Mouse (Mus musculus) adrenal gland (tissue): Measurements from ENCODE around the gene Gm5861.
"Not testable (repeated sequence)": the region's sequence is repeated elsewhere in the genome, so short reads cannot be mapped to it uniquely, and the experiment has no call there.

Experiments used
- intact Hi-C: fragments of 180-260 bp; cut with DNase I; formaldehyde crosslinking; loops from one replicate; pipeline ENCODE4 v1.15.1; 2025
- long read RNA-seq, 2 experiments: library from polyadenylated mRNA; unstranded; transcript quantifications; one replicate each; pipeline ENCODE4 v2.0.0; 2020; ENCODE audit warnings: borderline replicate concordance in 1 of 2; ENCODE audit not compliant: insufficient replicate concordance in 1 of 2

Gene Gm5861
- long read RNA-seq, experiment 1: 0 reads
- long read RNA-seq, experiment 2: 0 reads

DNA sequence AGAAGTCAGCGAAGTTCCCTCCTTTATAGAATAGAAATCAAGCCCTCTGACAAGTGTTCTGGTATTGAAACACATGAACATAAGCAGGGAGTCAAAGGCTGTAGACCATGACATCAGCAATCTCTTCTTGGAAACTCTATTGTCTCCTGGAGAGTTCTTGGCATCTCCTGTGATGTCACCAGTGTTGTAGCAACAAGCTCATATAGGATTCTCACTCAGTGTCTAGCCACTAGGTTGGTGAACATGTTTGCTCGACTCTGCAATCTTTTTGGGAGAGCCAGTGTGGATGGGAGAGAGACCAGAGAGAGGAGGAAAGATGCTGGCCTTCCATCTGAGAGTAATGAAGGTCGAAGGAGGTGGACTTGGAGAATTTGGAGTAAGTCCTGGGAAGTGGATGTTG, at the start of gene Gm5861:
TSS of gene Gm5861 (plus strand) at position 301 of the 400 bp plus-strand sequence.
- intact Hi-C loops: not testable (repeated sequence)

DNA sequence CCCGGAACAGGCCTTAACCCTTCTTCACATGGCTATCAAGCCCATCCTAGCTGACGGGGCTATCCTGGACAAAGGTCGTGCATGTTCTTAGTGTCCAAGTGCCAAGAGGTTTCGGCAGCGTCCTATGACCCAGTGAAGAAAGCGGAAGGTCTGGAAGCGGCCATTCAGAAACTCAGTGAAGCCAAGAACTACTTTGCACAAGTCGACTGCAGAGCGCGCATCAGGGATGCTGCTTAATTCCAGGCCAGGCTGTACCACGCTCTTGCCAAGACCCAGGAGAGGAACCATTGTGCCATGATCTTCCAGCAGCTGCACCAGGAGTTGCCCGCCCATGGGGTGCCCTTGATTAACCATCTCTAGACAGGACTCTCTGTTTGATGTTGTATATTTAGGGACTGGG, 44.8 kb upstream of the Gm5861 start:
- intact Hi-C loops: not testable (repeated sequence)
